22 mouse cellular contexts compared by ENCODE assay signal in genomic region chr9:13760430-13760829, GRCm38 (mm10). TPM values are rescaled to one million over a fixed set of nuclear protein-coding genes. Genes with fewer than 3 reads are reported as not detected.
DNase-seq lines count a peak whose midpoint lies in the region; ATAC-seq and TF ChIP-seq lines count a peak whose summit lies in the region.
"Had no signal": no experiment of that assay in that cellular context is flagged by ENCODE, and none has a peak within 500 bp of the region (broad histone marks: within the 10 kb centered on the region; RNA-seq: fewer than 3 reads in every experiment).

No protein-coding gene starts in this region.

- TF ChIP-seq POLR2A in kidney, adult 2 months (IDR thresholded peaks at IDR 0.05; ENCODE audit: low read depth, low read length): no peak
- no peak for TF ChIP-seq POLR2A in MEL (IDR thresholded peaks at IDR 0.05; ENCODE audit: control insufficient read depth in 1 of 2, insufficient read depth in 1 of 2, low read depth in 1 of 2, low read length in 2 of 2, poor library complexity in 1 of 2)

- peak; percentile 61 for DNase-seq in kidney, adult 2 months
- no peak for DNase-seq in kidney, postnatal 10 days
- peak; percentile 58 for DNase-seq in kidney, adult 9 months
- no peak for DNase-seq in MEL (ENCODE audit: low read depth, low spot score)
- no peak for DNase-seq in ovary, postnatal 10 days (ENCODE audit: low spot score)
- DNase-seq: adrenal gland, adult 2 months; adrenal gland, adult 8-10 months; adrenal gland, postnatal 10 days; adrenal gland, postnatal 14 days; adrenal gland, postnatal 25 days; adrenal gland, postnatal 36 days; B cell, adult 2 months; cerebellum, adult 11 months; cerebellum, adult 11-12 months; cerebellum, adult 18-20 months; cerebellum, adult 2 months had no signal

- no peak for TF ChIP-seq RAD21 in MEL (IDR thresholded peaks at IDR 0.05; ENCODE audit: low read depth, low read length)

- no peaks in the 10 kb centered on the region for H3K27me3 ChIP-seq in kidney, adult 2 months (replicated peaks; ENCODE audit: control insufficient read depth, insufficient read depth, low read length)
- H3K27me3 ChIP-seq in kidney, embryonic 16.5 days (ENCODE audit: insufficient read depth, low read length): no peaks in the 10 kb centered on the region
- no peaks in the 10 kb centered on the region for H3K27me3 ChIP-seq in MEL (ENCODE audit: control insufficient read depth in 1 of 2, insufficient read depth in 2 of 2, low read length in 2 of 2)
- H3K27me3 ChIP-seq: CH12.LX, Patski had no signal

- no peak for TF ChIP-seq CTCF in kidney, adult 2 months (conservative IDR thresholded peaks at IDR 0.05; ENCODE audit: insufficient read depth, insufficient read length, low read depth, low read length)
- no peak for TF ChIP-seq CTCF in MEL (IDR thresholded peaks at IDR 0.05 in 2 of 3, conservative IDR thresholded peaks at IDR 0.05 in 1 of 3; ENCODE audit: control insufficient read depth in 1 of 3, insufficient read depth in 1 of 3, low read depth in 2 of 3, low read length in 3 of 3, poor library complexity in 1 of 3, severe bottlenecking in 1 of 3)

- H3K79me2 ChIP-seq in MEL (ENCODE audit: control insufficient read depth, insufficient read depth, low read length, poor library complexity): peaks cover 17% of the 10 kb centered on the region

- no peak overlapping the region for H3K4me2 ChIP-seq in kidney, embryonic 16.5 days (replicated peaks; ENCODE audit: low read depth, low read length)

- H3K27ac ChIP-seq in kidney, adult 2 months (ENCODE audit: insufficient read depth, low read depth, low read length): peak overlapping the region; percentile 80; the same call in 1 of the 2 replicates
- H3K27ac ChIP-seq in kidney, embryonic 16.5 days (ENCODE audit: low read length): no peak overlapping the region
- no peak overlapping the region for H3K27ac ChIP-seq in MEL (ENCODE audit: control insufficient read depth, low read depth, low read length)

- H3K9ac ChIP-seq in kidney, embryonic 16.5 days (replicated peaks; ENCODE audit: low read length): no peak overlapping the region
- no peak overlapping the region for H3K9ac ChIP-seq in MEL (ENCODE audit: control insufficient read depth, low read depth, low read length, poor library complexity, severe bottlenecking)

- H3K4me3 ChIP-seq in kidney, adult 2 months (ENCODE audit: insufficient read depth, low read depth, low read length): no peak overlapping the region
- no peak overlapping the region for H3K4me3 ChIP-seq in kidney, embryonic 16.5 days (ENCODE audit: low read length)
- no peak overlapping the region for H3K4me3 ChIP-seq in MEL (ENCODE audit: control insufficient read depth in 1 of 2, insufficient read depth in 1 of 2, low read depth in 2 of 2, low read length in 2 of 2)

- no peak for ATAC-seq in kidney, embryonic 16.5 days (ENCODE audit: low FRiP score, low TSS enrichment)
- ATAC-seq: activated CD4-positive, CD25-positive, alpha-beta regulatory T cell, adult 4 months; CD4-positive, CD25-positive, alpha-beta regulatory T cell, adult 4 months; Patski had no signal

- no peaks in the 10 kb centered on the region; the same call in 1 of the 2 replicates for H3K36me3 ChIP-seq in kidney, adult 2 months (ENCODE audit: control insufficient read depth, insufficient read depth, low read length)
- peaks cover 17% of the 10 kb centered on the region for H3K36me3 ChIP-seq in kidney, embryonic 16.5 days (ENCODE audit: insufficient read depth, low read length)
- peaks cover 5 to 20% of the 10 kb centered on the region in 2 experiments; a peak in 3 of 4 replicates for H3K36me3 ChIP-seq in MEL (ENCODE audit: control insufficient read depth in 1 of 2, insufficient read depth in 2 of 2, low read length in 2 of 2)

- peaks cover 11% of the 10 kb centered on the region for H3K9me3 ChIP-seq in kidney, embryonic 16.5 days (ENCODE audit: low read length)
- H3K9me3 ChIP-seq in MEL (replicated peaks; ENCODE audit: insufficient read depth, low read length): no peaks in the 10 kb centered on the region
- H3K9me3 ChIP-seq: G1E had no signal

- H3K4me1 ChIP-seq in kidney, adult 2 months (ENCODE audit: control insufficient read depth, insufficient read depth, low read length): peaks cover 9% of the 10 kb centered on the region; the same call in 1 of the 2 replicates
- H3K4me1 ChIP-seq in kidney, embryonic 16.5 days (ENCODE audit: insufficient read depth, low read length): no peaks in the 10 kb centered on the region
- no peaks in the 10 kb centered on the region for H3K4me1 ChIP-seq in MEL (ENCODE audit: control insufficient read depth in 1 of 2, insufficient read depth in 2 of 2, low read length in 2 of 2)

- 38% methylated on average over 3 of the region's 3 CpGs for WGBS in kidney, adult 2 months
- 86% methylated on average over 3 of the region's 3 CpGs for WGBS in kidney, embryonic 16.5 days

- TF ChIP-seq EP300 in MEL (IDR thresholded peaks at IDR 0.05; ENCODE audit: low read depth in 1 of 2, low read length in 2 of 2): no peak

TF ChIP-seq in MEL, 35 proteins besides CTCF, POLR2A, EP300 and RAD21:
- TF ChIP-seq BHLHE40 (IDR thresholded peaks at IDR 0.05; ENCODE audit: borderline replicate concordance, low read depth, low read length) (no peak), MAZ (IDR thresholded peaks at IDR 0.05; ENCODE audit: low read depth, low read length) (0 out of 2 replicates have a peak, but pooled peaks have one; percentile 29), CHD1 (IDR thresholded peaks at IDR 0.05; ENCODE audit: low read depth, low read length) (0 out of 2 replicates have a peak, but pooled peaks have one; percentile 50)

RNA-seq across cellular contexts. Expression of gene Mtmr2, which starts 12.2 kb away (rescaled TPM):
- 25.2 and 32.2 TPM in 2 replicates for polyA plus RNA-seq in kidney, adult 2 months (2012; rRNA removed)
- 87.7 and 92.1 TPM in 2 replicates for polyA plus RNA-seq in kidney, embryonic 16.5 days (2015; fragmentation: Nextera tagmentation; extraction: Ambion mirVana)
- 75.2 and 80.5 TPM in 2 replicates for total RNA-seq in MEL (2012; rRNA removed)
- 10 to 100 TPM; 47.1 to 95.8 TPM for polyA plus RNA-seq in MEL (2012; ENCODE audit: insufficient read depth in 1 of 2, insufficient read length in 2 of 2, low read depth in 1 of 2, low replicate concordance in 2 of 2, missing spikeins in 1 of 2)

Comparison
In these comparisons a context has a peak if more than half of its experiments do, and no peak if none do; other contexts are left out.
1. DNase-seq: peak in kidney, adult 2 months (single experiment) and kidney, adult 9 months (single experiment); none in kidney, postnatal 10 days (single experiment), MEL (single experiment) and ovary, postnatal 10 days (single experiment).